Mouse (Mus musculus) urinary bladder, adult 2 months (tissue): ENCODE data around the gene Aspdh. TPM values are rescaled to one million over a fixed set of nuclear protein-coding genes. Genes with fewer than 3 reads are reported as not detected.

ENCODE experiments used
- DNase-seq: peaks from one replicate; pipeline ENCODE4 v3.0.0; 2022; ENCODE audit warnings: low spot score
- polyA plus RNA-seq: library from polyadenylated mRNA; depleted of rRNA; stranded (reverse); fragments of >200 nt; gene quantifications from 2 replicates; pipeline ENCODE4 v1.2.3, GENCODE M21; 2012; rRNA removed

Gene Aspdh
- polyA plus RNA-seq: 0.10 and 0.22 TPM in 2 replicates

DNA sequence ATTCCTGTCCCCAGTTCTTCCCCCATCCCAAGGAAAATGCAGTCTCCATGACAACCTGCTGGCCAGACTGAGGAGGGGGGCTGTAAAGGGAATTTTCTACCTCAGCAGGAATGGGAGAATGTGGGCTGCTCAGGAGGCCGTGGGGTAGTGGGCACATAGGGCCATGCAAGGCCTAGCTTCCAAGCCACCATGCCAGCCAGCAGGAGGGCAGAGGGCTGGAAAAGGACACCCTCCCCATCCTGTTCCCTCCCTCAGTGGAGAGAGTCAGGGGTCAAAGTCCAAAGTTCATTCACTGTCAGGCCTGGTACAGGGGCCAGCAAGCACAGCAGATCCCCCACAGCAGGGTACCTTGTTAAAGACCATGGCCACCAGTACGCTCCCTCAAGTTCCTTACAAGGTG, at the start of gene Aspdh:
Gene Aspdh, plus strand, starts transcription at position 281 of the 400 bp plus-strand sequence.
- peak; percentile 13 for DNase-seq

DNA sequence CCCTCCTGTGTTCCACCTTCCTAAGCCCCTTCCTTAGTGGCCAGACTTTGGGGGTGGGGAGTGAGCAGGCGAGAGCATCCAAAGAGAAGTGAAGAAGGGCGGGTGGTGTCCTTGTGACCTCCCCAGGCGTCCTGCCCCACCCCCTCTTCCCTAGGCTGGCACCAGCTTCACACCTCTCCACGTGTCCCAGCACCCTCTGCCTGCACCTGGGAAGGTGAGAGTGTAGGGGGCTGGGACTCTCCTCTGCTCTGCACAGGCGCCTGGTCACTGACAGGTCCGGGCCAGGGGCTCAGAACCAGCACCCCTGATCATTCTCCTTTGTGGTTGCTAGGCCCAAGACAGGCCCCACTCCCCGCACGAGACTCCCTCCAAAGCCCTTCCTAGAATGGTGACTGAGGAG, 37.5 kb upstream of the Aspdh start:
- DNase-seq: no peak

DNA sequence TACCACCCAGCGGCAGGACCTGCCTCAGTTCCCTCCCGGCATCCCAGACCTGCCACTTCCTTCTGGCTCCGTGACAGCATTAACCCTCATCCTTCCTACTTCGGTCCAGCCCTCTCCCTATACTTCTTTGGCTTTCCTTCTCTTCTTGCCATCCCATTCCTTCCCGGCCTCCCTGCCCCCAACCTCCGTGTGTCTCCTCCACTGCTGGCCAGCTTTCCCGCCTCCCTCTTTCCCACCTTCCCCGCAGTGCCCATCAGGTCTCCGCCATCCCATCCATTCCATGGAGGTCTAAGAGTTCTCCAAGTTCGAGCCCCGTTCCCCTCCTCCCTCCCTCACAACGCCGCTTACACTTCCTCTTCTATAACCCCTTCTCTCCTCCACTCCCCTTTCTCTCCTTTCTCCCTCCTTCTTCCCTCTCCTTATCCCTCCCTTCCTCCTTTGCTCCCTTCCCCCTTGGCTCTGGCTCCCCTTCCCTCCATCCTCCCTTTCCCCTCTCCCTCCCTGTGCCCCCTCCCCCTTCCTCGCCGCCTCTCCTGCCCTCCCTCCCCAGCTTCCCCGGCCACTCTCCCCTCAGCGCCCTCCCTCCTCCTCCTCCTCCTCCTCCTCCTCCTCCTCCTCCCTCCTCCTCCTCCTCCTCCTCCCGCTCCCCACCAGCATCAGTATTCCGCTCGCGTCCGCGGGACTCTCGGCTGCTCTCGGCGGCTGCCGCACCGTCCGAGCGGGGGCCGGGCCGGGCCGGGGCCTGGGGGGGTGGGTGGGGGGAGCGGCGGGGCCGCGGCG, 36.8 kb upstream of the Aspdh start:
- no peak for DNase-seq

DNA sequence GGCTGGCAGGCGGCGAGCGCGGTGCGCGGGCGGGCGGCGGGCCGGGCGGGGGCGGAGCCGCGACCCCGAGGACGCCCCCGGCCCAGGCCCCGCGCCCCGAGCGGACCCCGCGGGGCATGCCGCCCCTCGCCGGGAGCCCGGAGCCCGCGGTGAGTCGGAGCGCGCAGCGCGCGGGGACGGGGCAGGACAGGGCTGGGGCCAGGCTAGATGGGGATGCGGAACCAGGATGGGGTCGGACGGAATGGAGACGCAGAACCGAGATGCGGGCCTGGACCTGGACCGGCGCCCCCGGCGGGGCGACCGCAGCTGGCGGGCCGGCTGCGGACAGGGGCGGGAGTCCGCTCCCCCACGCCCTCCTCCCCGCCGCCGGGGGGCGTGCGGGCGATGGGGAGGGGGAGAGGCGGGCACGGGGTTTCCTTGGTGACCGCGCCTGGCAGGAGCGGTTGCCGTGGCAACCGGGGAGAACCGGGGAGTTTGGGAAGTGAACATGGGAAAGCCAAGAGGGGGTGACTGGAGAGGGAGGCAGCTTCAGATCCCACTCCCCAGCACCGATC, 36.1 kb upstream of the Aspdh start, which contains the start of gene Lrrc4b:
Gene Lrrc4b, plus strand, starts transcription at position 51 of the 554 bp plus-strand sequence.
- no peak for DNase-seq

DNA sequence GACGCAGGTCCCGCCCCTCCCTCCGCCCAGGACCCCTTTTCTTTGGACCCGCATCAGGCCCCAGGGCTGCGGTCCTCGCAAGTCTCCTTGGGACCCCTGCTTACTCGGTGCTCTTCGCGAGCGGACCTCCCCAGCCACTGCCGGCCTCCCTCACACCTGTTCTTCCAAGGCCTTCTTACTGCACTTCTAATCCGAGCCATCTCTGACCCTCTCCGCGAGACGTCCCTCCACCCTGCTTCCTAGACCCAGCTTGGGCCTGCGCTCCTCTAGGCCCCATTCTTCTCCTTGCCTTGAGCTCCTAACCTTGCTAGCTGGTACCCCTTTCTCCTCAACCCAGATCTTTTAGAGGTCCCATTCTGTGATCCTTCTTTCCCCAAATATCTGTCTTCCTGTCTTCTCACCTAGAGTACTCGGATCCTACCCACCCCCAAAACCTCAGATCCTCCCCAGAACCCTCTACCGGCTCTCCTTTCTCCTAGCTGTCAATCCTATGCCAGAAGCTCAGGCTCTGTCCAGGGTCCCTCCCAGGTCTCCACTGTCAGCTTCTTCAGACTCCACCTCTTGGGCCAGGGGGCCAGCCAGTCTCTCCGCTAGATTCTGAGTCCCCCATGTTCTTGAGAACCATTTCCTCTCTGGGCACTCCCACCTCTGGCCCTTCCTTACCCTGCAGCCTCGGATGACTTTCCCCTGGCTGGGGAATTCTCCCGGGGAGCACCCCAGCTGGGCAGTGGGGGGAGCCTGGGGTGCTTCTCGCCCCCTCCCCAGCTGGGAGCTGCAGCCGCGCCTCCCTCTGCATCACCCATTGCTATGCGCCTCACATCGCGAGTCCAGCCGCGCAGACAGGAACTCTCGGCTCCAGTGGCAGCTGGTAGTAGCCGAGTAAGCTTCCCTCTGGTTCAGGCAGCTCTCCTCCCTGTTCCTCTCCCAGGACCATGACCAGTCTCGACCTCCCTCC, 35.4 kb upstream of the Aspdh start:
- DNase-seq: no peak

DNA sequence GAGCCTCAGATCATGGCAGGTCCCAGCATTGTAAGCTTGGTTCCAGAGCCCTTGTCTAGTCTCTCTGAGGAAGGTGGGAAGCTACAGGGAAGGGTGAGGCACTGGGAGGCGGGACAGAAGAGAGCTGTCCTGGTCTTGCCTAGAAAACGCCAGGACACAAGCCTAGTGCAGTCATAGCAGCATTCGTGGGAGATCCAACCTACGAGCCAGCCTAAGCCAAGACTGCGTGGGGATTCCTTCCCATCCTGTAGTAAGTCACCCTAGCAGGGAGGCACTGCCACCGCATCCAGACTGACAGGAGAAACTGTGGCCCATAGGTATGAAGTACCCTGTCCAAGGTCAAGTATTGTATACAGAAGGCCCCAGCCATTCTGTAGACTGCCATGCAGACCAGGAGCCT, 32.6 kb upstream of the Aspdh start:
- no peak for DNase-seq

DNA sequence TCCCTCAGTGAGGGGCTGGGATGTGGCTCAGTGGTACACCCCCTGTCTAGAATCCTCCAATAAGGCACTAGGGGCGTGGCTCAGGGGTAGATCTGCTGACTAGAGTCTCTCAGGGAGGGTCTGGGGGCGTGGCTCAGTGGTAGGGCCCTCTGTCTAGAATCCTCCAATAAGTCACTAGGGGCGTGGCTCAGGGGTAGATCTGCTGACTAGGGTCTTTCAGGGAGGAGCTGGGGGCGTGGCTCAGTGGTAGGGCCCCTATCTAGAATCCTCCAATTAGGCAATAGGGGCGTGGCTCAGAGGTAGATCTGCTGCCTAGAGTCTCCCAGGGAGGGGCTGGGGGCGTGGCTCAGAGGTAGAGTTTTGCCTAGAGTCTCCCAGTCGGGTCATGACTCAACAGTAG, 31.8 kb upstream of the Aspdh start:
- DNase-seq: no peak

DNA sequence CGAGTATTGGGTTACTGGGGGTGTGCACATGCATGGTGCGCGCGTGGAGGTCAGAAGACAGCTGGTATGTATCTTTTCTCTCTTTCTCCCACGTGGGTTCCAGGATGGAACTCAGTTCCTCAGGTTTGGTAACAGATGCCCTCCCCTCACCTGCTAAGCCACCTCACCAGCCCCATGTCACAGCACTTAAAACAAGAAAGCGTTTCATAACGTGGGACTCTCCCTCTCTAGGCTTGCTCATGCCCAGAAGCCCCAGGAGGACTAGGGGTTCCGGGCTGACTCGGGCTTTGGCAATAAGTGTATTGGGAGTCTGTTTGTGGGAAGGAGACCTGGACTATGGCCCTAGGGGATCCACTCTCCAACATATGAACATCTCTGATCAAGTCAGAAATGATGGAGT, 31.1 kb upstream of the Aspdh start:
- DNase-seq: no peak

DNA sequence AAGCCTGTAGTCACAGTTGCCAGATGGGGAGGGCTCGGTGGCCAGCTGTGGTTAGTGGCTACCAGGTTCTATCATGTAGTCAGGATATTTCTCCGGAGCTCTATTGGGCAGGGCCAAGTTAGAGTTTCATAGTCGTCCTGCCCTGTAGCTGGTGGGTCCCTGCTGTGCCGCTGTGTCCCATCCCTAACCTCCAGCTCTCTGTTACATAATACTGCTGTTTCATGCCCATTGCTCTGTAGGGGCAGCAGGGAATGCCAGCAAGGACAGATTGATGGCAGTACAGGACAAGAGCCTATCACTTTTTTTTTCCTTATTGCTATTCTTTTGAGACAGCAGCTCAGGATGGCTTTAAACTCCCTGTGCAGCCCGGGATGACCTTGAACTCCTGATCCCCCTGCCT, 29.4 kb upstream of the Aspdh start:
- DNase-seq: no peak

DNA sequence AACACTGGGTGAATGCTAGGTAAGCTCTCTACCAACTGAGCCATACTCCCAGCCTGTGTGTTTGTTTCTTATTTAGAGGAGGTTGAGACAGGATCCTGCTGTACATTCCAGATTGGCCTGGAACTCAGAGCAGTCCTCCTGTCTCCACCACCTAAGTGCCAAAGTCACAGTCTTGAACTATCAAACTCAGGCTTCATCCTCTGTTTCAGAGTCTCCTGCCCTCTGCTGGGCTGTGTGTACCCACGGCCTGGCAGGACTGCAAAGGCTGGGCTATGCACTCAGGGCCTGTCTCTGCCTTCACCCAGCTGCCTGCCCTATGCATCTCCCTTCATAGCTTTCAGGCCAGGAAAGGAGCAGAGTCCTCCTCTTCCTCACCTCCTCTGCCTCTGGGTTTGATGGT, 28.9 kb upstream of the Aspdh start:
- no peak for DNase-seq

DNA sequence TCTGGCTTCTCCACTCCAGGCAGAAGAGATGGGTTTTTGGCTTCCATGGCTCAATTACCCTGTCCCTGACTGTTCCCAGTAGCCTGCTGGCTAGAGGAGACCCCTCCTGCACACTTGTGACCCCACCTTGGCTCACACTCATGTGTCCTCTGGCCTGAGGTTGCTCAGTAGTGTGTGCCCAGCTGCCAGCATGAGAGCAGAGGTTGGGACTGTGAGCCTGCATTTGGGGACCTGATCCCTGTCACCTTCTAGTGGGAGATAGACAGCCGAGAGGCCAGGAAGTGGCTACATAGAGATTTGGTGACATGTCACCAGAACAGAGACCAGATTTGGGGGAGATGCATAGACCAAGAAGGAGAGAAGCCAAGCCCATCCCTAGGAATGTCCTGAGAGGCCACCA, 28.0 kb upstream of the Aspdh start:
- DNase-seq: no peak

DNA sequence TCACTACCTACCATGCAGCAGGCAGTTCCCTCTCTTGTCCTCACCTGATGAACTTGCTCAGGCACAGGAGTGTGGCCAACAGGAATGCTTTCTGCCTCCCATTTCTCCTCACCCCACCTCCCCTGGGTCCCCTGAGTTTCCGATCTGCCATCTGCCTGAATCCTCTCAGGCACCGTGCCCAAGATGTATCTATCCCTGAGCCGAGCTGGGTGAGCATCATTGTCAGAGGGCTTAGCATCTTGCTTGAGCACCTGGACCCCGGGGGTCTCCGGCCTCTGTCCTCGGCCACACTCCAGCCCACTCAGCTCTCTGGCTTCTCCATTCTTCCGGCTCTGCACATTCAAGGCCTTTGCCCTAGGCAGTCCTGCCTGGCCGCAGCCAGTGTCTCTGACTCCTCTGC, 27.3 kb upstream of the Aspdh start:
- DNase-seq: no peak

DNA sequence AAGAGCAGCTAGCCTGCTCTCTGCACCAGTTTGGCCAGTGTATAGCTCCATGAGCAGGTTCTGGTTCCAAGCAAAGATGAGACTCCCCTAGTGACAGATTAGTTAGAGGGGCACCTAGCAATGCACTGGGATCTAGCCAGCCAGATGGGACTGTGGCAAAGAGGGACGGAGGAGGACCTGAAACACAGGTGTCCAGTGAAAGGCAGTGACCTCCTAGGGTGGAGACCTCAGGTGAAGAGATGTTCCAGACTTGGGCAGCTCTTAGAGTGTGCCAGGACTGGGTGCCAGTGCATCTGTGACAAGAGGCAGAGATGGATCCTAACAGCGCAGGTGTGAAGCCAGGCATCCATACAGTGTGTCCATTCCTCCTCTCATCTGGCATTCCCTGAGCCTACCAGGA, 25.5 kb upstream of the Aspdh start:
- no peak for DNase-seq

DNA sequence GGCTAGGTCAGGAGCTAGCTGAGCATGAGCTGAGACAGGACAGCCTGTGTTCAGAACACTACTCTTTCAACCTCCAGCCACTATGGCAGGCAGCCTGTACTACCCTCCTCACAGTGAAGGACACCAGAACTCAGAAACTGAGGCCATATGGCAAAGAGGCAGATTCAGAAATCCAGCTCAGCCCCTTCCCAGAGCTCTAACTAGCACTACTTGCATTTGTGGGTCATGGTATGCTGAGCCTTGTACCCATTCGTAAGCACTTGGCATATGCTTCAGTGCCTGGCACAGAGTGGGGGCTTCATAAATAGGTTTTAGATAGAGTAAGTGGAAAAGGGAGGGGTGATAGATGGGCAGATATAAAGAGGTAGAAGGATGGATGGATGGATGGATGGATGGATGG, 24.7 kb upstream of the Aspdh start:
- no peak for DNase-seq

DNA sequence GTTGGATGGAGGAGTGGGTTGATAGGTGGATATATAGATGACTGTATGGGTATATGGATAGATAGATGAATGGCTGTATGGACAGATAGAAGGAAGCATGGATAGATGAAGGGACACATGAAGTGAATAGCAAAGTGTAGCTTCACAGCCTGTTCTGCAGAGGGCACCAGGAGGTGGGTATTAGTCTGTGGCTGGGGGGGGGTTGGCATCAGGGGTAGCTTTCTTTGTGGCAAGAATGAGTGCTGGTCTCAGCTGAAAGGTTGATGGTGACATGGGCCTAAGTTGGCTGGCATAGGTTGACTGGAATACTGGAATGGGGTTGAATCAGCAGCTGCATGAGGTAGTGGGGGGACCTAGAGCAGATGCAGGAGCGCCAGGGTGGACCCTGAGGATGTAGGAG, 24.0 kb upstream of the Aspdh start:
- no peak for DNase-seq

DNA sequence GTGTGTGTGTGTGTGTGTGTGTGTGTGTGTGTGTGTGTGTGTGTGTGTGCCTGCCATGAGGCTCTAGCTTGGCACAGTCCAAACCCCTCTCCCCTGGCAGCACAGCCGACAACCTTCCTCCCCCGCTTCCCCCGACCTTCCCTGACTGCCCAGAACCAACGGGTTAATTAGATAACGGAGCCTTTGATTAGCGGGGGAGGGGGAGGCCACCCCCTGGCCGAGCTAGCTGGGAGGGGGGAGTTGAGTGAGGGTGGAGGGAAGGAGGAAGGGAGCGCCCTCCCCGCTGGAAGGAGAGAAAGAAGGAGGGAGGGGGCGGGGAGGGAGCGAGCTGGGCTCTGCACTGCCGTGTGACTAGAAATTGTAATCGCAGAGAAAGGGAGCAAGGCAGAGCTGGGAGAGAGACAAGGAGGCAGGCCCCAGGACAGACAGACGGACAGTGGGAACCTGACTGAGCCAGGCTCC, 23.5 kb upstream of the Aspdh start:
- no peak for DNase-seq

DNA sequence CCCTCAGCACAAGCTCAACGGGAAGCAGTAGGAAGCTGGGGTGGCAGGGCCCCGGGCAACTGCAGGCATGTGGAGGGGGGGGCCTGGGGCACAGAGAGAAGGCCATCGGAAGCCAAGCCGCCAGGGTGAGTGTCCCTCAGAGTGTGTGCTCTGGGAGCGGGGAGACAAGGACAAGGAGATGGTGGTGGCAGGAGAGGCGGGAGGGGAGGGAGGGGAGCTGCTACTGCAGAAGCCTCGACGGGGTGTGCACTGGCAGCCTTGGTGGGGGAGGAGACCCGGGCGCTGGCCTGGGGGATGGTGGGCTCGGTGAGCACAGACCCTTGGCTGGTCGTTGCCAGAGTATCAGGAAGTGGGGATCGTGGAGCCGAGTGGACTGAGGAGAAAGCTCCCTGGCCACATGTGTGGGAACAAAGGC, 22.8 kb upstream of the Aspdh start:
- no peak for DNase-seq

DNA sequence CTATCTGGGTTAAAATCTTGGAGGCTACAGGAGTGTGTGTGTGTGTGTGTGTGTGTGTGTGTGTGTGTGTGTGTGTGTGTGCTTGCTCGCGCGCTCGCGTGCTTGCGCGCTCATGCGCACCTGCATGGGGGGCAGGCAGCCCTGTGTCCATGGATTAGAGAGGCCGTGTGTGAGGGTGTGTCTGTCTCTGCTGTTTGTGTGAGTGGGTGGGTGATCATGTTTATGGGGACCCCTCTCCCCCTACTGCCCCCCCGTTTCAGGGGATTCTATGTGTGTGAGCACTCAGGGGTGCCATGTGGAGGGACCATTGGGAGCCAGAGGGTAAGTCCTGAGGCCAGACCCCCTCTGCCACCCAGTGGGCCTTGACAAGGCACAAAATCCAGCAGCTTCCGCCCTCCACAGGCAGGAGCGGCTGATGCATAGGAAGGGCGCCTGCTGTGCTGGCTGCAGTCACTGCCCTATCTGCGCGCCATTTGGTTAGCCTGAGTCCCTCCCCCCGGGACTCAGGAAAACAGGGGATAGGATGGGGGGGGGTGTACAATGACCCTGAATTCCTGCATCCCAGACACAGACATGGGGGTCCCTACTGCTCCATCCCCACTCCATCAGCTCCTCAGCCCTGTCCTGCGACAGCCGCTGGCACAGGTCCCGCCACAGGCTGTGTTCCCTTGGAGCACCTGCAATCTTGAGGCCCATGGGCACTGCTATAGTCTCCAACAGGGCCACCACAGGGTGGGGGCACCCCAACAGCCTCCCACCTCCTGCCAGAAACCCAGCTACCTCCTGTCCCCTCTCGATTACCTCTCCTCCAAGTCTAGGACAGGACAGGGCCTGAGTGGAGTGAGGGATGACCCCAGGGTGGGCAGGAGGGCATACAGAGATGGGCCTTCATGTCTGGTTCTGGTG, 21.7 kb upstream of the Aspdh start:
- no peak for DNase-seq

DNA sequence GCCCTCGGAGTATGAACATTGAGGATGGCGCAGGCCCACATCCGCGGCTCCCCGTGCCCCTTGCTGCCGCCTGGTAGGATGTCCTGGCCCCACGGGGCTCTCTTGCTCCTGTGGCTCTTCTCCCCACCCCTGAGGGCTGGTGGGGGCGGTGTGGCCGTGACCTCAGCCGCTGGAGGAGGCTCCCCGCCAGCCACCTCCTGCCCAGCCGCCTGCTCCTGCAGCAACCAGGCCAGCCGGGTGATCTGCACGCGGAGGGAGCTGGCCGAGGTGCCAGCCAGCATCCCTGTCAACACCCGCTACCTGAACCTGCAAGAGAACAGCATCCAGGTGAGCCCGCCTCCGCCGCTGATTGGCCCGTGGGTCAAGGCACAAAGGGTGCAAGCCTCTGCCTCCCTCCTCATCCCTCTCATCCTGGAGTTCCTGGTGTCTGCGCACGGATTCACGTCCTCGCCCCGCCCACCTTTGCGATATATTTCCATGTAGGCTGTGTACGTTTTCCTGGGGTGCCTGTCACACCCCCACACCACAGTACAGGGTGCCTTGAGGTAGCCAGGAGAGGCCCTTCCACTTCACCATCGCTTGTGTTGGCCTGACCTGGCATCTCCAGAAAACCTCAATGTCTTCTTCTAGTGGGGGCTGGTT, 20.2 kb upstream of the Aspdh start:
- no peak for DNase-seq

DNA sequence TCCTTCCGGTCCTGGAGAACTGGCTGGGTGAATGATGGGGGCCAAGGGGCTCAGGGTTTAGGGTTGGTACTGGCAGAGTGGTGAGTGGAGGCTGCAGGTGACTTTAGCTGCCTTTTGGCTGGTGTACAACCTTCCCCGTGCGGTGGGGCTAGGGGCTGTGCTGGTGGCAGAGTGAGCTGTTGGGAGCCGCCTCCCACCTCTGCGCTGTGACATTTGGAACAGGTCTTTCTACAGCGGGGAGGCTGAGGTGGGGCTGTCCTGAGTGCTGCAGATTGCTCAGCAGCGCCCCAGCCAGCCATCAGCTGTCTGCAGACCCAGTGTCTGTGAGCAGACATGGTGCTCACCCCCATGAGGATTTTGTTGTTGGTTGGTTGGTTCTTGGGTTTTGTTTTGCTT, 19.7 kb upstream of the Aspdh start:
- DNase-seq: no peak
